Mouse (Mus musculus): ENCODE measurements around the gene Upf1. TPM values are rescaled to one million over a fixed set of nuclear protein-coding genes. Genes with fewer than 3 reads are reported as not detected.

The Upf1 gene
- polyA plus RNA-seq, 1 experiment from 2014 or later: 6.8 TPM

GRCm38 (mm10) chr8:70330741-70331364, 22.2 kb downstream of the Upf1 start:
- H3K4me2 ChIP-seq (ENCODE audit: low read depth, low read length): 0 out of 2 replicates have a peak overlapping the region, but pooled peaks have one; percentile 33
- no peaks in the 10 kb centered on the region for H3K9me3 ChIP-seq (ENCODE audit: control insufficient read depth, low read length)
- H3K27ac ChIP-seq (ENCODE audit: low read length): no peak overlapping the region
- ATAC-seq: peak; percentile 64
- H3K36me3 ChIP-seq (ENCODE audit: control insufficient read depth, insufficient read depth, low read length): peaks cover 42% of the 10 kb centered on the region
- H3K27me3 ChIP-seq (replicated peaks; ENCODE audit: control insufficient read depth, insufficient read depth, low read length): no peaks in the 10 kb centered on the region
- peaks cover 10% of the 10 kb centered on the region; the same call in 1 of the 2 replicates for H3K4me1 ChIP-seq (ENCODE audit: control insufficient read depth, insufficient read depth, low read length)
- H3K9ac ChIP-seq (ENCODE audit: low read depth, low read length): no peak overlapping the region
- 46% methylated on average over 53 of the region's 53 CpGs for WGBS
- H3K4me3 ChIP-seq (ENCODE audit: low read length): no peak overlapping the region; the same call in 1 of the 2 replicates

GRCm38 (mm10) chr8:70329835-70330740, 23.0 kb downstream of the Upf1 start:
- 21% methylated on average over 45 of the region's 45 CpGs for WGBS
- Histone ChIP-seq H3K9me3 (ENCODE audit: control insufficient read depth, low read length) (no peaks in the 10 kb centered on the region), H3K9ac (ENCODE audit: low read depth, low read length) (peak overlapping the region; percentile 12; the same call in 1 of the 2 replicates), H3K4me3 (ENCODE audit: low read length) (no peak overlapping the region; the same call in none of the 2 replicates), H3K27me3 (replicated peaks; ENCODE audit: control insufficient read depth, insufficient read depth, low read length) (no peaks in the 10 kb centered on the region), H3K36me3 (ENCODE audit: control insufficient read depth, insufficient read depth, low read length) (peaks cover 34% of the 10 kb centered on the region), H3K27ac (ENCODE audit: low read length) (no peak overlapping the region), H3K4me2 (ENCODE audit: low read depth, low read length) (0 out of 2 replicates have a peak overlapping the region, but pooled peaks have one; percentile 33), H3K4me1 (ENCODE audit: control insufficient read depth, insufficient read depth, low read length) (peaks cover 10% of the 10 kb centered on the region; the same call in 1 of the 2 replicates)
- peak; percentile 16 for ATAC-seq

GRCm38 (mm10) chr8:70329124-70329834, 23.8 kb downstream of the Upf1 start, which contains the start of gene Gdf1:
TSS of gene Gdf1 (plus strand) at chr8:70329817.
- H3K27ac ChIP-seq (ENCODE audit: low read length): no peak within 1 kb of the TSS
- no peaks in the 10 kb centered on the region for H3K27me3 ChIP-seq (replicated peaks; ENCODE audit: control insufficient read depth, insufficient read depth, low read length)
- no peak for ATAC-seq
- peaks cover 27% of the 10 kb centered on the region for H3K36me3 ChIP-seq (ENCODE audit: control insufficient read depth, insufficient read depth, low read length)
- H3K4me3 ChIP-seq (ENCODE audit: low read length): no peak within 1 kb of the TSS; the same call in none of the 2 replicates
- peaks cover 10% of the 10 kb centered on the region; the same call in 1 of the 2 replicates for H3K4me1 ChIP-seq (ENCODE audit: control insufficient read depth, insufficient read depth, low read length)
- 34% methylated on average over 14 of the region's 14 CpGs for WGBS
- H3K9me3 ChIP-seq (ENCODE audit: control insufficient read depth, low read length): no peaks in the 10 kb centered on the region
- peak within 1 kb of the TSS; percentile 12; the same call in 1 of the 2 replicates for H3K9ac ChIP-seq (ENCODE audit: low read depth, low read length)
- H3K4me2 ChIP-seq (ENCODE audit: low read depth, low read length): 0 out of 2 replicates have a peak within 1 kb of the TSS, but pooled peaks have one; percentile 33

GRCm38 (mm10) chr8:70327512-70327911, 25.6 kb downstream of the Upf1 start:
- Histone ChIP-seq H3K4me1 (ENCODE audit: control insufficient read depth, insufficient read depth, low read length) (peaks cover 10% of the 10 kb centered on the region; the same call in 1 of the 2 replicates), H3K27me3 (replicated peaks; ENCODE audit: control insufficient read depth, insufficient read depth, low read length) (no peaks in the 10 kb centered on the region), H3K9ac (ENCODE audit: low read depth, low read length) (no peak overlapping the region), H3K27ac (ENCODE audit: low read length) (no peak overlapping the region), H3K9me3 (ENCODE audit: control insufficient read depth, low read length) (no peaks in the 10 kb centered on the region), H3K4me3 (ENCODE audit: low read length) (no peak overlapping the region), H3K36me3 (ENCODE audit: control insufficient read depth, insufficient read depth, low read length) (peaks cover 14% of the 10 kb centered on the region), H3K4me2 (ENCODE audit: low read depth, low read length) (no peak overlapping the region)
- no peak for ATAC-seq
- WGBS: 96% methylated on average over 6 of the region's 6 CpGs

- Histone ChIP-seq H3K4me1 (ENCODE audit: control insufficient read depth, insufficient read depth, low read length) (no peaks in the 10 kb centered on the region), H3K27me3 (replicated peaks; ENCODE audit: control insufficient read depth, insufficient read depth, low read length) (no peaks in the 10 kb centered on the region), H3K27ac (ENCODE audit: low read length) (no peak overlapping the region), H3K9me3 (ENCODE audit: control insufficient read depth, low read length) (no peaks in the 10 kb centered on the region), H3K4me2 (ENCODE audit: low read depth, low read length) (no peak overlapping the region), H3K36me3 (ENCODE audit: control insufficient read depth, insufficient read depth, low read length) (peaks cover 4% of the 10 kb centered on the region; the same call in 1 of the 2 replicates), H3K4me3 (ENCODE audit: low read length) (no peak overlapping the region), H3K9ac (ENCODE audit: low read depth, low read length) (no peak overlapping the region)
- no peak for ATAC-seq
- 90% methylated on average over 3 of the region's 3 CpGs for WGBS
Observed at GRCm38 (mm10) chr8:70323716-70324115, 29.4 kb downstream of the Upf1 start.

GRCm38 (mm10) chr8:70317872-70318271, 35.2 kb downstream of the Upf1 start:
- Histone ChIP-seq H3K4me2 (ENCODE audit: low read depth, low read length) (no peak overlapping the region), H3K27ac (ENCODE audit: low read length) (no peak overlapping the region), H3K4me1 (ENCODE audit: control insufficient read depth, insufficient read depth, low read length) (peaks cover 22% of the 10 kb centered on the region), H3K36me3 (ENCODE audit: control insufficient read depth, insufficient read depth, low read length) (peaks cover 7% of the 10 kb centered on the region), H3K27me3 (replicated peaks; ENCODE audit: control insufficient read depth, insufficient read depth, low read length) (no peaks in the 10 kb centered on the region; the same call in 1 of the 2 replicates), H3K9ac (ENCODE audit: low read depth, low read length) (no peak overlapping the region), H3K4me3 (ENCODE audit: low read length) (no peak overlapping the region), H3K9me3 (ENCODE audit: control insufficient read depth, low read length) (no peaks in the 10 kb centered on the region)
- ATAC-seq: no peak
- 87% methylated on average over 5 of the region's 5 CpGs for WGBS

- Histone ChIP-seq H3K9me3 (ENCODE audit: control insufficient read depth, low read length) (no peaks in the 10 kb centered on the region), H3K4me2 (ENCODE audit: low read depth, low read length) (peak overlapping the region; percentile 94), H3K27ac (ENCODE audit: low read length) (peak overlapping the region; percentile 18; the same call in 1 of the 2 replicates), H3K4me1 (ENCODE audit: control insufficient read depth, insufficient read depth, low read length) (peaks cover 22% of the 10 kb centered on the region), H3K9ac (ENCODE audit: low read depth, low read length) (peak overlapping the region; percentile 68), H3K27me3 (replicated peaks; ENCODE audit: control insufficient read depth, insufficient read depth, low read length) (no peaks in the 10 kb centered on the region; the same call in 1 of the 2 replicates), H3K36me3 (ENCODE audit: control insufficient read depth, insufficient read depth, low read length) (peaks cover 12% of the 10 kb centered on the region), H3K4me3 (ENCODE audit: low read length) (peak overlapping the region; percentile 60)
- 18% methylated on average over 15 of the region's 15 CpGs for WGBS
- ATAC-seq: peak; percentile 63
Observed at GRCm38 (mm10) chr8:70316511-70317504, 36.3 kb downstream of the Upf1 start.

All from intestine, embryonic 16.5 days (tissue).